ENCODE assay signal across 8 mouse cellular contexts in genomic region chr16:92057456-92057851, GRCm38 (mm10). TPM values are rescaled to one million over a fixed set of nuclear protein-coding genes. Genes with fewer than 3 reads are reported as not detected.
DNase-seq lines count a peak whose midpoint lies in the region; ATAC-seq and TF ChIP-seq lines count a peak whose summit lies in the region.

No protein-coding gene starts in this region.

- H3K36me3 ChIP-seq in intestine, embryonic 16.5 days (ENCODE audit: control insufficient read depth, insufficient read depth, low read length): no peaks in the 10 kb centered on the region

- peaks cover 9% of the 10 kb centered on the region for H3K4me1 ChIP-seq in intestine, embryonic 16.5 days (ENCODE audit: control insufficient read depth, insufficient read depth, low read length)
- peaks cover 12% of the 10 kb centered on the region for H3K4me1 ChIP-seq in olfactory bulb, adult 2 months (ENCODE audit: control insufficient read depth, insufficient read depth, low read length)

- peak overlapping the region; percentile 89 for H3K4me2 ChIP-seq in intestine, embryonic 16.5 days (ENCODE audit: low read depth, low read length)

- H3K9ac ChIP-seq in intestine, embryonic 16.5 days (ENCODE audit: low read depth, low read length): peak overlapping the region; percentile 82

- H3K27me3 ChIP-seq in intestine, embryonic 16.5 days (replicated peaks; ENCODE audit: control insufficient read depth, insufficient read depth, low read length): no peaks in the 10 kb centered on the region

- no peak for TF ChIP-seq CTCF in olfactory bulb, adult 2 months (IDR thresholded peaks at IDR 0.05; ENCODE audit: insufficient read depth, low read depth, low read length)

- H3K27ac ChIP-seq in intestine, embryonic 16.5 days (ENCODE audit: low read length): peak overlapping the region; percentile 85
- peak overlapping the region; percentile 92 for H3K27ac ChIP-seq in olfactory bulb, adult 2 months (ENCODE audit: insufficient read depth, low read depth, low read length)

- peaks cover 11% of the 10 kb centered on the region for H3K9me3 ChIP-seq in intestine, embryonic 16.5 days (ENCODE audit: control insufficient read depth, low read length)

- H3K4me3 ChIP-seq in intestine, embryonic 16.5 days (ENCODE audit: low read length): peak overlapping the region; percentile 78
- H3K4me3 ChIP-seq in olfactory bulb, adult 2 months (ENCODE audit: insufficient read depth, low read depth, low read length): peak overlapping the region; percentile 83

- 0 out of 2 replicates have a peak, but pooled peaks have one; percentile 27 for TF ChIP-seq POLR2A in olfactory bulb, adult 2 months (IDR thresholded peaks at IDR 0.05; ENCODE audit: insufficient read depth, low read depth, low read length)

- ATAC-seq in intestine, embryonic 16.5 days: peak; percentile 47

- DNase-seq in heart, adult 8-10 months (ENCODE audit: low spot score): peak; percentile 15
- DNase-seq in heart, adult 11 months: no peak
- peak; percentile 25 for DNase-seq in thymus, postnatal 14 days
- DNase-seq in thymus, postnatal 4 days: no peak
- DNase-seq in adrenal gland, adult 2 months: no peak
- no peak for DNase-seq in layer of hippocampus, adult 9-11 months

- 2% methylated on average over 11 of the region's 11 CpGs for WGBS in intestine, embryonic 16.5 days
- 2% methylated on average over 11 of the region's 11 CpGs for WGBS in olfactory bulb, adult 2 months

RNA-seq across cellular contexts. Expression of gene Mrps6, which starts 0.6 kb away (rescaled TPM):
- 10 to 100 TPM; 57.6 to 68.6 (median 66.3) TPM for total RNA-seq in heart, adult 8-10 months (2022)
- 93.1 and 106 TPM in 2 replicates for polyA plus RNA-seq in intestine, embryonic 16.5 days (2015; fragmentation: Nextera tagmentation; extraction: Ambion mirVana)
- polyA plus RNA-seq in olfactory bulb, adult 2 months (2012; ENCODE audit: insufficient read depth, insufficient read length, low replicate concordance, missing spikeins): not detected in 2 replicates
- 10 to 100 TPM; 94.1 to 98.5 TPM for total RNA-seq in adrenal gland, adult 2 months (2021)
- polyA plus RNA-seq in adrenal gland, adult 2 months (2012; rRNA removed): 26.7 and 26.8 TPM in 2 replicates

RNA-seq across cellular contexts. Expression of gene Gm49711, which starts 0.7 kb away (rescaled TPM):
- not detected for total RNA-seq in heart, adult 8-10 months (2022)
- polyA plus RNA-seq in intestine, embryonic 16.5 days (2015; fragmentation: Nextera tagmentation; extraction: Ambion mirVana): not detected in 2 replicates
- polyA plus RNA-seq in olfactory bulb, adult 2 months (2012; ENCODE audit: insufficient read depth, insufficient read length, low replicate concordance, missing spikeins): not detected in 2 replicates
- not detected for total RNA-seq in adrenal gland, adult 2 months (2021)
- polyA plus RNA-seq in adrenal gland, adult 2 months (2012; rRNA removed): 7.5 and 8.0 TPM in 2 replicates

RNA-seq across cellular contexts. Expression of gene Slc5a3, which starts 0.7 kb away (rescaled TPM):
- total RNA-seq in heart, adult 8-10 months (2022): 1 to 10 TPM; 4.4 to 5.8 (median 5.0) TPM
- 3.2 and 3.5 TPM in 2 replicates for polyA plus RNA-seq in intestine, embryonic 16.5 days (2015; fragmentation: Nextera tagmentation; extraction: Ambion mirVana)
- polyA plus RNA-seq in olfactory bulb, adult 2 months (2012; ENCODE audit: insufficient read depth, insufficient read length, low replicate concordance, missing spikeins): not detected in 2 replicates
- total RNA-seq in adrenal gland, adult 2 months (2021): 10 to 100 TPM; 23.6 to 46.6 TPM
- 1.5 and 2.6 TPM in 2 replicates for polyA plus RNA-seq in adrenal gland, adult 2 months (2012; rRNA removed)

Comparison
In these comparisons a context has a peak if more than half of its experiments do, and no peak if none do; other contexts are left out.
1. DNase-seq: peak in heart, adult 8-10 months (single experiment) and thymus, postnatal 14 days (single experiment); none in heart, adult 11 months (single experiment), thymus, postnatal 4 days (single experiment), adrenal gland, adult 2 months (single experiment) and layer of hippocampus, adult 9-11 months (single experiment).
2. RNA of gene Mrps6, which starts 0.6 kb away (polyA plus RNA-seq): 93.1 to 106 TPM in intestine, embryonic 16.5 days and 26.7 to 26.8 TPM in adrenal gland, adult 2 months; not detected in olfactory bulb, adult 2 months; every median in the first group is over 10 times any median in the second.